Mouse (Mus musculus) midbrain, embryonic 15.5 days (tissue): ENCODE data around the gene Dao. TPM values are rescaled to one million over a fixed set of nuclear protein-coding genes. Genes with fewer than 3 reads are reported as not detected.

ENCODE experiments used
- ATAC-seq: fragments of 200-750 bp; cut with Nextera tagmentation; replicated peaks from 2 replicates; pipeline ENCODE4 v1.8.0; 2017; ENCODE audit warnings: moderate TSS enrichment
- H3K27ac ChIP-seq: fragments of 300-500 bp; sonication (generic); 2 replicates; pipeline ENCODE4 v1.5.1; 2015; ENCODE audit warnings: mild to moderate bottlenecking, inconsistent platforms
- H3K27me3 ChIP-seq: fragments of 300-500 bp; sonication (generic); replicated peaks from 2 replicates; pipeline ENCODE4 v1.6.1; 2015; ENCODE audit warnings: inconsistent platforms
- H3K36me3 ChIP-seq: fragments of 300-500 bp; sonication (generic); replicated peaks from 2 replicates; pipeline ENCODE4 v1.6.1; 2015; ENCODE audit warnings: inconsistent platforms
- H3K4me1 ChIP-seq: fragments of 300-500 bp; sonication (generic); 2 replicates; pipeline ENCODE4 v1.6.1; 2015; ENCODE audit warnings: inconsistent platforms
- H3K4me2 ChIP-seq: fragments of 300-500 bp; sonication (generic); 2 replicates; pipeline ENCODE4 v1.6.1; 2015; ENCODE audit warnings: inconsistent platforms, mild to moderate bottlenecking, moderate library complexity
- H3K4me3 ChIP-seq: fragments of 300-500 bp; sonication (generic); 2 replicates; pipeline ENCODE4 v1.5.1; 2015; ENCODE audit warnings: mild to moderate bottlenecking, inconsistent platforms
- H3K9ac ChIP-seq: fragments of 300-500 bp; sonication (generic); 2 replicates; pipeline ENCODE4 v1.6.1; 2015; ENCODE audit warnings: mild to moderate bottlenecking, inconsistent platforms
- H3K9me3 ChIP-seq: fragments of 300-500 bp; sonication (generic); 2 replicates; pipeline ENCODE4 v1.6.1; 2016; ENCODE audit warnings: inconsistent platforms
- WGBS: fragments of 180-500 bp; shearing (Covaris S2); methylation state at CpG from one replicate; pipeline ENCODE4 v1.1.7; 2015; ENCODE audit warnings: mixed read lengths; 5-methylcytosine and 5-hydroxymethylcytosine counted together
- polyA plus RNA-seq: library from polyadenylated mRNA; unstranded; fragments of >200 nt; fragmentation: Nextera tagmentation; extraction: Ambion mirVana; gene quantifications from 2 replicates; pipeline ENCODE4 v1.2.1, GENCODE M21; 2015

Gene Dao
- not detected in 2 replicates for polyA plus RNA-seq

GRCm38 (mm10) chr5:114003542-114003941 lies at the start of gene Dao:
TSS of gene Dao (plus strand) at chr5:114003703.
- H3K27me3 ChIP-seq: no peaks in the 10 kb centered on the region
- no peaks in the 10 kb centered on the region for H3K4me1 ChIP-seq
- ATAC-seq: no peak
- WGBS: 47% methylated on average over 5 of the region's 5 CpGs
- no peak within 1 kb of the TSS for H3K9ac ChIP-seq
- H3K9me3 ChIP-seq: no peaks in the 10 kb centered on the region
- H3K27ac ChIP-seq: no peak within 1 kb of the TSS
- H3K36me3 ChIP-seq: no peaks in the 10 kb centered on the region
- H3K4me2 ChIP-seq: no peak within 1 kb of the TSS
- H3K4me3 ChIP-seq: no peak within 1 kb of the TSS

DNA sequence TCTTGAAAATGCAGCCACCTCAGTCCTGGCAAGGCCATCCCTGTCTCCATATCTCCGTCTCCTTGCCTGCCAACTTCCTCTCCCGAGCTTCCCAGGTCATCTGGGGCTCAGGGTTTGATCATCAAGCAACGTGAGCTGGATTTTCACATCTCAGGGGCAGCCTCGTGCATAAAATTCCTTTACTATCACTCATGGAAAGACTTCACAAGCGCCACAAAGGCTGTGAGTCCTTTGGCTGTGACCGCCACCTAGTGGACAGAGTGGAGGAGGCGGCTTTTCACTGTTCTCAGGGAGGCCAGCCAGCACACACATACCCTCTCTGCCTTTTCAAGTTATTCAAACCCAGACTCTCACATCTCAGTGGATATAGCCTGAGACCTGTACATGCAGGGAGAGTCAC lies 49.1 kb upstream of the Dao start:
- Histone ChIP-seq H3K4me1 (peaks cover 2% of the 10 kb centered on the region; the same call in 1 of the 2 replicates), H3K36me3 (peaks cover 33% of the 10 kb centered on the region), H3K9ac (no peak overlapping the region), H3K4me3 (no peak overlapping the region), H3K27me3 (no peaks in the 10 kb centered on the region), H3K9me3 (no peaks in the 10 kb centered on the region), H3K27ac (peak overlapping the region; percentile 58), H3K4me2 (no peak overlapping the region)
- ATAC-seq: peak; percentile 71; the same call in 1 of the 2 replicates
- WGBS: 11% methylated on average over 7 of the region's 7 CpGs

DNA sequence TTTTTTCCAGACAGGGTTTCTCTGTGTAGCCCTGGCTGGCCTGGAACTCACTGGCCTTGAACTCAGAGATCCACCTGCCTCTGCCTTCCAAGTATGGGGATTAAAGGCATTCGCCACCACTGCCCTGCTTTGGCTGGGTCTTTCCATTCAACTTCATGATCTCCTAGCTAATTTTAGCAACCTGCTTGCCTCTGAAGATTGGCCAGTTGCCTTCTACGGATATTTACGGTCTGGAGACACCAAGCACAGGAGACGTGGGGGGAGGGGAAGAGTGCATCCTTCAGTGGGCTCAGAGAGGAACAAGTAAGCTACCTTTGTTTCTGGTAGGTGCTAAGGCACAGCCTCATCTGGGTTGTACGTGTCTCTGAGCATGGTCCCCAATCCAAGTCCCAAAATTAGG lies 48.2 kb upstream of the Dao start:
- H3K4me2 ChIP-seq: no peak overlapping the region
- no peak overlapping the region for H3K9ac ChIP-seq
- H3K4me1 ChIP-seq: peaks cover 2% of the 10 kb centered on the region; the same call in 1 of the 2 replicates
- H3K27me3 ChIP-seq: no peaks in the 10 kb centered on the region
- H3K9me3 ChIP-seq: no peaks in the 10 kb centered on the region
- H3K4me3 ChIP-seq: no peak overlapping the region
- whole genome bisulfite sequencing: 88% methylated on average over 5 of the region's 5 CpGs
- no peak overlapping the region for H3K27ac ChIP-seq
- H3K36me3 ChIP-seq: peaks cover 25% of the 10 kb centered on the region
- no peak for ATAC-seq

- H3K27me3 ChIP-seq: no peaks in the 10 kb centered on the region
- H3K4me3 ChIP-seq: no peak overlapping the region
- peaks cover 21% of the 10 kb centered on the region; the same call in 1 of the 2 replicates for H3K36me3 ChIP-seq
- no peak overlapping the region for H3K9ac ChIP-seq
- no peaks in the 10 kb centered on the region for H3K9me3 ChIP-seq
- no peak overlapping the region for H3K4me2 ChIP-seq
- peaks cover 2% of the 10 kb centered on the region; the same call in 1 of the 2 replicates for H3K4me1 ChIP-seq
- ATAC-seq: no peak
- no peak overlapping the region for H3K27ac ChIP-seq
- 89% methylated on average over 8 of the region's 8 CpGs for WGBS
These were observed 47.8 kb upstream of the Dao start for GRCm38 (mm10) chr5:113955691-113956090.

GRCm38 (mm10) chr5:113956510-113956909 lies 47.0 kb upstream of the Dao start:
- 4% methylated on average over 4 of the region's 4 CpGs for WGBS
- no peak for ATAC-seq

GRCm38 (mm10) chr5:113959039-113959438 lies 44.5 kb upstream of the Dao start:
- Histone ChIP-seq H3K27me3 (no peaks in the 10 kb centered on the region), H3K4me3 (no peak overlapping the region), H3K4me1 (peaks cover 2% of the 10 kb centered on the region; the same call in 1 of the 2 replicates), H3K36me3 (peaks cover 7% of the 10 kb centered on the region), H3K4me2 (no peak overlapping the region), H3K9ac (no peak overlapping the region), H3K9me3 (no peaks in the 10 kb centered on the region), H3K27ac (no peak overlapping the region)
- no peak for ATAC-seq
- WGBS: 16% methylated on average over 6 of the region's 6 CpGs

More at GRCm38 (mm10) chr5:113956510-113956909, 47.0 kb upstream of the Dao start:
- no peak overlapping the region for H3K27ac ChIP-seq
- H3K4me2 ChIP-seq: no peak overlapping the region
- no peaks in the 10 kb centered on the region for H3K9me3 ChIP-seq
- peaks cover 2% of the 10 kb centered on the region; the same call in 1 of the 2 replicates for H3K4me1 ChIP-seq
- H3K27me3 ChIP-seq: no peaks in the 10 kb centered on the region
- H3K36me3 ChIP-seq: peaks cover 18% of the 10 kb centered on the region; the same call in 1 of the 2 replicates
- no peak overlapping the region for H3K9ac ChIP-seq
- no peak overlapping the region for H3K4me3 ChIP-seq

DNA sequence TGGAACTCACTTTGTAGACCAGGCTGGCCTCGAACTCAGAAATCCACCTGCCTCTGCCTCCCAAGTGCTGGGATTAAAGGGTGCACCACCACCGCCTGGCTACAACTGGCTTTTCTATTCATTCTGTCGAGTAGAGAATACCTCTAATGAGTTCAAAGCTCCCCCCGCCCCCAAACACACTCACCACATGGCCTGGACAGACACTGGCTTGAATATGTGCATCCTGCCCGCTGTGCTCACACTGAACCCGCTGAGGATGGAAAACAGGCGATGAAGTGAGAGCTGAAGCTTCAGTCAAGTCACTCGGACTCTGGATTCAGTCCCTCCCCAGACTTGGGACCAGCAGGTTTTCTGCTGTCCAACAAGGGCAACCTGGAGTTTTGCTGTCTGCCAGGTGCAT lies 43.1 kb upstream of the Dao start:
- Histone ChIP-seq H3K27ac (no peak overlapping the region), H3K4me1 (no peaks in the 10 kb centered on the region), H3K4me2 (no peak overlapping the region), H3K4me3 (no peak overlapping the region), H3K27me3 (no peaks in the 10 kb centered on the region), H3K9ac (no peak overlapping the region), H3K9me3 (no peaks in the 10 kb centered on the region), H3K36me3 (peaks cover 6% of the 10 kb centered on the region)
- ATAC-seq: no peak
- 75% methylated on average over 8 of the region's 8 CpGs for WGBS

GRCm38 (mm10) chr5:113961776-113962175 lies 41.7 kb upstream of the Dao start:
- H3K36me3 ChIP-seq: peaks cover 6% of the 10 kb centered on the region

DNA sequence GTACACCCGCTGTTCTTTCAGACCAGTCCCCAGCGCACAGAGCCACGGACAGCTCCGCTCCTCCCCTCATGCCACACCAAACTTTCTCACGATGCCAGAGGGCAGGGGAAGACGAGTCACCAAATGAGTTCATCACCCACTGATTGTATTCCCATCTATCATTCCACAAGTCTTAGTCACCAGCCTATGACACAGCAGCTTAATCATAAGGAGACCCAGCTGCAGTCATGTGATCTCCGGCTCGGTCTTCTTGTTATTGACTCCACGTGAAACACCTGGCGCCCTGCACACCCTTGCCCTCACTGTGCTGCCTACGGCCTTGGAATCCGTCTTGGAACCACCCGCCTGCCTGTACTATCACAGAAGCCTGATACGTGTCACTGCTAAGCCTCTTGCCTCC lies 38.5 kb upstream of the Dao start:
- Histone ChIP-seq H3K9me3 (no peaks in the 10 kb centered on the region), H3K4me3 (no peak overlapping the region), H3K27me3 (no peaks in the 10 kb centered on the region), H3K27ac (no peak overlapping the region), H3K4me1 (no peaks in the 10 kb centered on the region), H3K4me2 (no peak overlapping the region), H3K9ac (no peak overlapping the region), H3K36me3 (peaks cover 16% of the 10 kb centered on the region)
- ATAC-seq: no peak
- WGBS: 89% methylated on average over 14 of the region's 14 CpGs

More at GRCm38 (mm10) chr5:113961776-113962175, 41.7 kb upstream of the Dao start:
- Histone ChIP-seq H3K4me1 (no peaks in the 10 kb centered on the region), H3K9me3 (no peaks in the 10 kb centered on the region), H3K4me3 (no peak overlapping the region), H3K4me2 (no peak overlapping the region), H3K27ac (no peak overlapping the region), H3K27me3 (no peaks in the 10 kb centered on the region), H3K9ac (no peak overlapping the region)
- no peak for ATAC-seq
- WGBS: 88% methylated on average over 7 of the region's 7 CpGs

DNA sequence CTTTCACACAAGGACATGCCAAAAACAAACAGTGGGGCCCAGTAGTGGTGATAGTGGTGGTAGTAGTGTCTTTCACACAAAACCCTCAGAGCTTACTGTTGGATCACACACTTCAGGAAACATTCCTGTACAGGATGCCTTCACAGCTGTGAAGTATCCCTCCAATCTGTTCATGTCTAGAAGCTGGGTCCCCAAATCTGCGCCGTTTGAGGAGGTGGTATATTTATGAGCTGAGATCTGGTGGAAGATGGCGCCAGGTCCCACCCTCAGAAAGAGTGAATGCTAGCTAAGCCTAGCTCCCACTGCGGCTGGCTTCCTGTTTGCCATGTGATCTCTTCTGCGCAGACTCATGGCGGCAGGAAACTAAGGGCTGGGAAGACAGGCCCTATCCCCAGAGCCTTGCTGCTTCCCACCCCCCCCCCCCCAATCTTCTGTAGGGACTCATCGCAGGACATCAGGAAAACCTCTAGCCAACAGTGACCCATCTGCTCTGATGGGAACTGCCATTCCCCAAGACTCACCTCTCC lies 37.8 kb upstream of the Dao start:
- Histone ChIP-seq H3K36me3 (peaks cover 16% of the 10 kb centered on the region), H3K4me3 (no peak overlapping the region), H3K4me2 (no peak overlapping the region), H3K27me3 (no peaks in the 10 kb centered on the region), H3K4me1 (no peaks in the 10 kb centered on the region), H3K27ac (no peak overlapping the region), H3K9me3 (no peaks in the 10 kb centered on the region), H3K9ac (no peak overlapping the region)
- 99% methylated on average over 7 of the region's 7 CpGs for WGBS
- no peak for ATAC-seq

- H3K9me3 ChIP-seq: no peaks in the 10 kb centered on the region
- no peaks in the 10 kb centered on the region for H3K4me1 ChIP-seq
- no peak overlapping the region for H3K9ac ChIP-seq
- ATAC-seq: no peak
- peaks cover 16% of the 10 kb centered on the region for H3K36me3 ChIP-seq
- H3K4me2 ChIP-seq: no peak overlapping the region
- H3K4me3 ChIP-seq: no peak overlapping the region
- WGBS: 94% methylated on average over 13 of the region's 13 CpGs
- no peaks in the 10 kb centered on the region for H3K27me3 ChIP-seq
- H3K27ac ChIP-seq: no peak overlapping the region
These were observed 36.9 kb upstream of the Dao start for GRCm38 (mm10) chr5:113966452-113967150.

- 42% methylated on average over 11 of the region's 11 CpGs for WGBS
These were observed 35.1 kb upstream of the Dao start for GRCm38 (mm10) chr5:113968371-113968770.

More at GRCm38 (mm10) chr5:113968371-113968770, 35.1 kb upstream of the Dao start:
- no peak for ATAC-seq
- no peak overlapping the region for H3K4me2 ChIP-seq
- H3K27me3 ChIP-seq: no peaks in the 10 kb centered on the region
- H3K9ac ChIP-seq: no peak overlapping the region
- peaks cover 16% of the 10 kb centered on the region for H3K36me3 ChIP-seq
- peaks cover 13% of the 10 kb centered on the region for H3K4me1 ChIP-seq
- H3K4me3 ChIP-seq: no peak overlapping the region
- H3K27ac ChIP-seq: no peak overlapping the region
- H3K9me3 ChIP-seq: no peaks in the 10 kb centered on the region
